Mouse (Mus musculus): ENCODE results near the gene Mrpl45. TPM values are rescaled to one million over a fixed set of nuclear protein-coding genes. Genes with fewer than 3 reads are reported as not detected.
A peak's percentile ranks its signal among the peaks of the same experiment; 100 is the strongest.
"Not testable (repeated sequence)": the region's sequence is repeated elsewhere in the genome, so short reads cannot be mapped to it uniquely, and the experiment has no call there.

Mrpl45 gene
- total RNA-seq (2017), result 10.2 and 11.3 TPM in 2 replicates

DNA sequence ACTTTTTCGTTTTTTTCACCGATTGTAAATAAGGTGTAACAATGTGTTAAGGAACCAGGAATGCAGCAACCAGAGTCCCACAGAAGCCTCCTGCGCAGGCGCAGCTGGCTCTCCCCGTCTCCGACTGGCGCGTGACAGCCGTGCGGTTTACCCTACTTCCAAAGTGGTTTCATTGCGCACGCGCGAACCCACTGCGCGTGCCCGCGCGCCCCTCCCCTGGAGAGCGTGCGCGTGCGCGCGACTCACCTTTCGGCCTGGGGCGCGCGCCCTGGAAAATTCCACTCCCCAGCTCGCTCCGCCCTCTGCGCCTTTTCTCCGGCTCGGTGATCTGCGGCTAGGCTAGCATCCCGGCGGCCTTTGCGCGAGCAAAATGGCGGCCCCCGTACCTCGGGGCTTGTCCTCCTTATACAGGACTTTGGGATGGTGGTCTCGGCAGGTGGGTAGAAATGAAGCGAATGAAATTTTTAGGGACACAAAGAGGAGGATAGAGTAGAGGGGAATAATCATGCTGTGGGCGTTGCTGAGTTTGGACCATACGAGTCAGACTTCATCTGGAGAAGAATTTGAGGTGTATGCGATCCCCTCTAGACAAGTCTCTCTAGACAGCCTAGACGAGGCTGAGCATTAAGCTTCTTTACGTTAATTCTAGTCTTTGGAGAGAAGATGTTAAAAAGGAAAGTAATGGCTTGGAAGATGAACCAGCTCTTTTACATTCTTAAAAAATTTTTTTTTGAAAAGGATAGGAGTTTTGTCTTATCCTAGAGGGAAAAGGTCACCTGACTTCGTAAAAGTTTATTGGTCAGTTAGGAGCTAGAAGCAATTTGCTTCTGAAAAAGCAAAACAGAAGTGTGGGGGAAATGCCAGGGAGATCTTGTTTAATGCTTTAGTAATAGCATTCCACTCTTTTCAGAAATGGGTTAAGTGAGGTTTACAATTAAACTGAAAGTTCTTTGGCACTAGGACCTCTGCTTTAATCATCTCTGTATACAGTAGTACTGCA, at the start of gene Mrpl45:
Mrpl45 (plus strand) TSS at position 213 of the 1,000 bp plus-strand sequence.
- ATAC-seq (ENCODE audit: extremely low read depth, insufficient number of reproducible peaks, low FRiP score, poor library complexity, severe bottlenecking), result peak; percentile 97

DNA sequence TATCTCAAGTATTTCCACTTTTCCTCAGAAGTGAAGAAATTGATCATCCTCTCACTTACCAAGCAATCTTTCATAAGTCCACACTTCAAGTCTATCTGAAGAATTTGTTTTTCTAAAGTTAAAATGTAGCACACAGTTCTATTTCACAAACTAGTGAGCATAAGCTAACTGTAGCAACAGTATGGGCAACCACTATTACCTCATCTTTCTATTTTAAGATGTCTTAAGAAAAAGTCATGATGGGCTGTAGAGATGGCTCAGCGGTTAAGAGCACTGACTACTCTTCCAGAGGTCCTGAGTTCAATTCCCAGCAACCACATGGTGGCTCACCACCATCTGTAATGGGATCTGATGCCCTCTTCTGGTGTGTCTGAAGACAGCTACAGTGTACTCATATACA, 49.0 kb upstream of the Mrpl45 start:
- not testable (repeated sequence) for ATAC-seq (ENCODE audit: extremely low read depth, insufficient number of reproducible peaks, low FRiP score, poor library complexity, severe bottlenecking)

DNA sequence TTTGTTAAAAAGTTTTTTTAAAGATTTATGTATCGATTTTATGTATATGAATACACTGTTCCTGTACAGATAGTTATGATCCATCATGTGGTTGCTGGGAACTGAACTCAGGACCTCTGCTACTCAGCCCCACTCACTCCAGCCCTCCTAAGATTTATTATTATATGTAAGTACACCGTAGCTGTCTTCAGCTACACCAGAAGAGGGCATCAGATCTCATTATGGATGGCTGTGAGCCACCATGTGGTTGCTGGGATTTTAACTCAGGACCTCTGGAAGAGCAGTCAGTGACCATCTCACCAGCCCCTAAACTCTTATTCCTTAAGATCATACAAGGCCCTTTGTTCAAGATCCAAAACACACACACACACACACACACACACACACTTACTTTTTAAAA, 45.5 kb upstream of the Mrpl45 start:
- not testable (repeated sequence) for ATAC-seq (ENCODE audit: extremely low read depth, insufficient number of reproducible peaks, low FRiP score, poor library complexity, severe bottlenecking)

DNA sequence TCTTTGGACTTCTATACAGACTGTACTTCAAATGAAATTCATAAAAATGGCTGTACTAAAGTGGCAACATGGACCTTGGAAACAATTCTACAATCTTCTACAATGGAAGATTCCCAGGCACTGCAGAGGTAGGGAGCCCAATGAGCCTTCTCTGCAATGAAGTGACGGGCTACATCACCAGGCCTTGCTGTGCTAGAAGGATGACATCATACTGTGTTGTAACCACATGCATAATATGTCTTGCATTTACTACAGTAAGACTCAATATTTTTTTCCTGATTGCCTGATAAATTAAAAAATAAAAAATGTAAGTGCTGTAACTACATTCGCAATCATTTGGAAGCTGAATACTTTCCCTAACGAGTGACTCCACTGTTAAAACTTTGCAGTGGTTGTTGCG, 42.7 kb upstream of the Mrpl45 start:
- no peak for ATAC-seq (ENCODE audit: extremely low read depth, insufficient number of reproducible peaks, low FRiP score, poor library complexity, severe bottlenecking)

DNA sequence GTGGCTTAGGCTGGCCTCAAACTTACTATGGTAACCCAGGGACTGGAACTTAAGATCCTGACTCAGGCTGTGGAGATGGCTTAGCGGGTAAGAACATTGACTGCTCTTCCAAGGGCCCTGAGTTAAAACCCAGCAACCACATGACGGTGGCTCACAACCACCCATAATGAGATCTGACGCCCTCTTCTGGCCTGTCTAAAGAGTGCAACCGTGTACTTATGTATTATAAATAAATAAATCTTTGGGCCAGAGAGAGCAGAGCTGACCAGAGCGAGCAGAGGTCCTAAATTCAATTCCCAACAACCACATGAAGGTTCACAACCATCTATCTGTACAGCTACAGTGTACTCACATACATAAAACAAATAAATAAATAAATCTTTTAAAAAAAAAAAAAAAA, 41.9 kb upstream of the Mrpl45 start:
- ATAC-seq (ENCODE audit: extremely low read depth, insufficient number of reproducible peaks, low FRiP score, poor library complexity, severe bottlenecking), result no peak

DNA sequence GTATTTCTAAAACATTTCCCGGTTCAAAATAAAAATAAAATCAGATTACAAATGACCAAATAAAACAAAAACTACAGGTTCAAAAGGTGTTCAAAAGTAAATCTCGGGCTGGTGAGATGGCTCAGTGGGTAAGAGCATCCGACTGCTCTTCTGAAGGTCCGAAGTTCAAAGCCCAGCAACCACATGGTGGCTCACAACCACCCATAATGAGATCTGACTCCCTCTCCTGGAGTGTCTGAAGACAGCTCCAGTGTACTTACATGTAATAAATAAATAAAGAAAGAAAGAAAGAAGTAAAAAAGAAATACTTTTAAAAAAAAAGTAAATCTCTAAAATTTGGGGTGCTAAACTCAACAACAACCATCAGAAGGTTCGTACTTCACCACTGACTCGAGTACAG, 40.6 kb upstream of the Mrpl45 start:
- not testable (repeated sequence) for ATAC-seq (ENCODE audit: extremely low read depth, insufficient number of reproducible peaks, low FRiP score, poor library complexity, severe bottlenecking)

DNA sequence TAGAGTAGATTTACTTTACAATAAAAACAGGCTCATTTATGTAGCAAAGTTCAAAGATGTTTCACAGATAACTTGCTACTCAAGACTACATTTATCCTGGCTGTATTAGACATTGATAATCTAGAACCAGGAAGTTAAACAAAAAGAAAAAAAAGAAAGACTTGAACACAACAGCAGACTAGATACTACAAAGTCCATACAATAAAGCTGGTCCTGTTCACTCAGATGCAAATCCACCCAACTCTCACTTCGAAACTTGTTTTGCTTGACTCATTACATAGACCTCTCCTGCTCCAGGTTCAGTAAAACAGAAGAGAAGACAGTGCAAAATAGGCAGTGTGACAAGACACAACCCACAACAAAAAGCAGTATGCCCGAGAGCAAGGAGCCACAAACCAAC, 40.2 kb upstream of the Mrpl45 start:
- no peak for ATAC-seq (ENCODE audit: extremely low read depth, insufficient number of reproducible peaks, low FRiP score, poor library complexity, severe bottlenecking)

DNA sequence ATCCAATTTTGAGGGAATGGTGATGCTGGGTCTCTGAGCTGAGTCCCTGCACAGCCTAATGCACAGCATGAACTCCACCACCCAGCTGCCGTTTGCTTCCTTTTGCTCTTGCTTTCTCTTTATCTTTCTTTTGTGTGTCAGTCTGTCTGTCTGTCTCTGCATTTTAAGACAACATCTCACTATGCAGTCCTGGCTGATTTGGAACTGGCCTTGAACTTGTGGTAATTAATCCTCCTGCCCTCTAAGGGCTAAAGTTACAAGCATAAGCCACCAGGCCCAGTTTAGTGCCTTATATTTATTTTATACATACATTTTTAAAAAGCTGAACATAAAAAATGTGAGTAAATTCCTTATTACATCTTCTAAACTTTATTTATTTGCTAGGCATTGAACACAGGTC, 39.5 kb upstream of the Mrpl45 start:
- ATAC-seq (ENCODE audit: extremely low read depth, insufficient number of reproducible peaks, low FRiP score, poor library complexity, severe bottlenecking), result no peak

DNA sequence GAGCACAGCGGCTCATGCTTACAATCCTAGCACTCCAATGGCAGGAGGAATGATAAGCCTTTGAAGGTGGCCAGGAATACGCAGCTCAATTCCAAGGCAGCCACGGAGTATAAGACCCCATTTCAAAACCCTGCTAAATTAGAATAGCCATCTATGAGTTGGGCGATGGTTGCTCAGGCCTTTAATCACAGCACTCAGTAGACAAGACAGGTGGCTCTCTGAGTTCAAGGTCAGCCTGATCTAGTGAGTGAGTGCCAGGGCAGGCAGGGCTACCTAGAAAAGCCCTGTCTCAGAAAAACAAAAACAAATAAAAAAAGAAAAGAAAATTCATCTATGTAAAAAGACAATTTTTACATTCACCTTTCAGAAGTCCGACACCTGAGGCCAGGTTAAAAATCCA, 38.4 kb upstream of the Mrpl45 start:
- ATAC-seq (ENCODE audit: extremely low read depth, insufficient number of reproducible peaks, low FRiP score, poor library complexity, severe bottlenecking), result no peak

DNA sequence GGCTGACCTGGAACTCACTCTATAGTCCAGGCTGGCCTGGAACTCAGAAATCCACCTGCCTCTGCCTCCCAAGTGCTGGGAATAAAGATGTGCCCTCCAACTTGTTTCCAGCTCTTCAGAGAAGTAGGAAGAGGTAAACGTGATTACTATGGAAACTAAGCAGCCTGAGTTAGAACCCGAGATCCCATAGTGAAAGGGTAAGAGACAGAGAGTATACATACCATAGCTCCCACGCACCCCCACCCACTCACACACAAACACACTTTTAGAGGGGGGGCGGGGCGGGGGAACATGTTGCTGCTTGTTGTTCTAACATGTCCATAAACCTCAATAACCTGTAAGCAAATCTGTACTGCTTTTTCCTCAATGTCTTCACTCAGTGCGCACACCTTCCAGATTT, 37.1 kb upstream of the Mrpl45 start:
- no peak for ATAC-seq (ENCODE audit: extremely low read depth, insufficient number of reproducible peaks, low FRiP score, poor library complexity, severe bottlenecking)

DNA sequence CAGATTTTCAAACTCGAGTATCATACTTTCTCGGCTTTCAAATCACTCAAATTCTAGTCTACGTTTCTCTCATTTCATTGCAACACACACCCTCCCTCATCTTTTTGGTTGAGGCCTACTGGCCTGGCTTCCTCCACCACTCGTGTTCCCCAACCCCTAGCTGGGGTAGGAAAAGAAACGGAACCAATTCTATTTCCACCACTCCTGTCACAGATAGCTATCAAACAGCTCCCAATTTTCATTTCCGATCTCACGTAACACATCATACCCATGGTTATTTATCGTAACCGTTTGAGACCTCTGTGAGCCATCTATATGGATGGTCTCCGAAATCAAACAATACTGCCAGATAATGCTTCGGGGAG, 36.5 kb upstream of the Mrpl45 start:
- no peak for ATAC-seq (ENCODE audit: extremely low read depth, insufficient number of reproducible peaks, low FRiP score, poor library complexity, severe bottlenecking)

DNA sequence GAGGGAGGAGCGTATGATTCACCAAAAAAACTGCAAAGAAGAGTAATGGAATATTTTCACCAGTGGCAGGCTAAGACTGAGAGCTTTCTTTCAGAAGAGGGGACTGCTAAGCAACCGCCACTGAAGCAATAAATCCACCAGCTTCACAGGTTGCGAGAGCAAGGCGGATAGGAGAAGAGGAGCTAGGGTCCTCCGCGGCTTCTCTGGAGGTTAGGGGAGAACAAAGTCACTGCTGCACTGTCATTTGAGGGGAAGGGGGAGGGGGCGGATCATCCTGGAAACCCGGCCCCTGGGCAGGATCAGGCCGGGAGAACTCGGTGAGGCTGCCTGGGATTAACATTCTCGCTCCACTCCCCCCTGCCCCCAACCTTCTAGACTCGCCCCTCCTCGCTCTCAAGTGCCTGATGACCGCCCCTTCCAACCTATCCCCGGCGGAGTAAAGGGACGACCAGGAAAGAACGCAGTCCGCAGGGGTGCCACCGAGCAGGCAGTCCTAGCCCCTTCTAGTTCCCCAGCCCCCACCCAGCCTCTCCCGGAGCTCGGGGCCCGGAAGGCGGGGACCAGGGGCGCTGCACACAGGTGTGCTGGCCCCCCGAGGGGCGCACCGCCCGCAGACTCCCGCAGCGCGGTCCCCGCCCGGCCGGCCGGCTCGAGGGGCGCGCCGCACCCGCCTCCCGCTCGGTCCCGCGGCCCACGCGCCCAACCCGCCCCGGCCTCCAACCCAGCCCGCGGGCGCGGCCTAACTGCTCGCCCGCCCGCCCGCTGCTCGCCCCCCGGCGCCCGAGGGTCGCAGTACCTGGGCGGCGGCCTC, 35.9 kb upstream of the Mrpl45 start:
- no peak for ATAC-seq (ENCODE audit: extremely low read depth, insufficient number of reproducible peaks, low FRiP score, poor library complexity, severe bottlenecking)

DNA sequence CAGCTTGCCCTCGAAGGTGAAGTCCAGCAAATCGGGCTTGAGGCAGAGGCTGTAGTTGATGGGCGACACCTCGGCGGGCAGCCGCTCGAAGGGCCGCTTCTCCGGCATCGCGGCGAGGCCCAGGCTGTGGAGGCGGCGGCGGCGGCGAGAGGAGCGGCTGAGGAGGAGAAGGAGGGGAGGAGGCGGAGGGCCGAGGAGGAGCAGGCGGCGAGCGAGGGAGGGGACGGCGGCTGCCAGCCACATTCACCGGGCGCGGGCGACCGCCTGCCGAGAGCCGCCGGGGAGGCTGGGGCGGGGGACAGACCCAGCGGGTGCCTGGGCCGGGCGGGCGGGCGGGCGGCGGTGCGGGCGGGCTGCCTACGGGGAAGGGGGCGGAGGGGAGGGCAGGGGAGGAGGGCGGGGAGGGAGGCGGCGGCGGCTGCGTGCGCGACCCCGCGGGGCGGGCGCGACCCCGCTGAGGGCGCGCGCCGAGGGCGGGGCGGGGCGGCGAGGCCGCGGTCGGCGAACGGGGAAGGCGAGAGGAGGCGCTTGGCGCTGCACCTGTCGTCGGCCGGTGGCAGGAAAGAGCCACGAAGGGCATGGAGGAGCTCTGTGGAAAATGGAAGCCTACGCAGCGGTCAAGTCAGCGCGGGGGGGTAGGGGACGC, 35.2 kb upstream of the Mrpl45 start, which contains the start of gene Npepps:
Npepps (minus strand) TSS at position 423 of the 646 bp plus-strand sequence.
- peak; percentile 65 for ATAC-seq (ENCODE audit: extremely low read depth, insufficient number of reproducible peaks, low FRiP score, poor library complexity, severe bottlenecking)

DNA sequence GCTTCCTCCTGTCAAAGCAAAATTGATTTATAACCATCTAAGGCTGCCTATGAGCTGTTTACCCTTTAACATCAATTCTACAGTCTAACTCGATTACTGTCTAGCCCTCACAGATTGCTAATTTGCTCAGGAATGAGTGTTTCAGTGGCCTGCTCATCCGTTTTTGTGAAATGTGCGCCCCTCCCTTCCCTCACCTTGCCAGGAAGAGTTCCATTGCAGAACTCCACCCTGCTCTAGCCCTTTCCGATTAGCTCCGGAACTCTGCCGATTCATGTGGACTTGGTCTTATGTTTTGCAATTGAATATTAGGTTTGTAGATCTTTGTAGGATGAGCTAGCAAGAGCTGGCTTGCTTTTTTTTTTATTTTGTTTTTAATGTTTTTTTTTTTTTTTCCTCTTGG, 33.3 kb upstream of the Mrpl45 start:
- no peak for ATAC-seq (ENCODE audit: extremely low read depth, insufficient number of reproducible peaks, low FRiP score, poor library complexity, severe bottlenecking)

DNA sequence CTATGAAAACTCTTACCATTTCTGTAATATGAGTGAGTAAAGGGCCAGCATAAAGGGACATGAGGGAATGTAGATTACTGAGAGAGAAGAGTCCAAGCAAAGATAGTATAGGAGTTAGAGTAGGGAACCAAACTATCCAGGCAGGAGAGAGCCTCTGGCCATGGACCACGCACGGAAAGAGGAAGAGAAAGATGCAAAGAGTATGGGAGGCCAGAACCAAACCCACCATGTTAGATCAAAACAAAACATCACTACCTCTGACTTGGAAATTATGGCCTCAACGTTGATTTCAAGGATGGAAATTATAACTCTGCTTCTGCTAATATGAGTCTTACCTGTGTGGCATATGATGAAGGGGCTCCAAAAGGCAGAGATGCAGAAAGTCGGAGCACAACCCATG, 30.7 kb upstream of the Mrpl45 start:
- no peak for ATAC-seq (ENCODE audit: extremely low read depth, insufficient number of reproducible peaks, low FRiP score, poor library complexity, severe bottlenecking)

DNA sequence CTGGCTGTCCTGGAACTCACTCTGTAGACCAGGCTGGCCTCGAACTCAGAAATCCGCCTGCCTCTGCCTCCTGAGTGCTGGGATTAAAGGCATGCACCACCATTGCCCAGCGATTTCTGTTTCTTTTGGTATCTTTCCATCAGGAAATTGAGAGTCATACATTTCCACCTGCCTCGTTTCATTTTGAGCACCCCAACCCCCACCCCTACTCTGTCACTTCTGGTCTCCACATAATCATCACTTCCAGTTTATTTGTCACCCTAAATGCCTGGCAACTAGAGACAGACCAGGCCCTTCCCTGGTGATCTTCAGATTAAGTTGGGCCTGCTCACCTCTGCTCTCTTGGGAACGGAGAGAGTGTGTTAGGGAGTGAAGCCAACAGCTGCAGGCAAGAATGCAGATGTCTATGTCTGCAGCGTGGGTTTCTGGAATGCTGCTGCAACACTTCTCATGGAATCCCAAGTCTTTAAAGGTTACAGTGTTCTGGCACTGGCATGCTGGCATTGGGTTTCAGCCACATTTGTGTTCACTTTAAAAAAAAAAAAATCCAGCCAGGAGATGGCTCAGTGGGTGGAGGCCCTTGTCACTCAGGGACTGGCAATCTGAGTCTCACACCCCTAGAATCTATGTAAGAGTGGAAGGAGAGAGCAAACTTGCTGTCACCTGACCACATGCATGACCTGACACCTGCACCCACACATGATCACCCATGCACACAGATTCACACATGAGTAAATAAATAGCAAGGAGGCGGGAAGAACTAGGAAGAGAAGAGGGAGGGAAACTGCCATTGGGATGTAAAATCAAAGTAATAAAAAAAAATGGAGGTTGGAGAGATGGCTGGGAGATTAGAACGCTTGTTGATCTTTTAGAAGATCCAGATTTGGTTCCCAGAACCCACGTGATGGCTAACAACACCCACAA, 29.4 kb upstream of the Mrpl45 start:
- no peak for ATAC-seq (ENCODE audit: extremely low read depth, insufficient number of reproducible peaks, low FRiP score, poor library complexity, severe bottlenecking)

DNA sequence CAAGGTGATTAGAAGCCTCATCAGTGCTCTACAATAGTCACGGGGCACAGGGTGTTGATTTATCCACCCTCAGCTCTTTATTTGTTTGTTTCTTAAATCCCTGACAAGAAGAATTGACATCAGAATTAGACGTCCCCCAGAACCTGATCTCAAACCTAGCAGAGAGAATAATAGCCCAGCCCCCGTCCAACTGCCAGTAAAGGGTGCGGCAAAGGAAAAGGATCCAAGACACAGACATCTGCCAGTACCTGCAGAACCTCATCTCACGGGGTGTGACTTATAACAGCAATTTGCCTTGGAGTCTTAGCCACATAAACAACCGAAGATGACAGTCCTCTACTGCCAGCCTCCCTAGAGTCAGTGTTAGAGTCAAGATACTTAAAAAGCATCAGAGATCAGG, 28.5 kb upstream of the Mrpl45 start:
- ATAC-seq (ENCODE audit: extremely low read depth, insufficient number of reproducible peaks, low FRiP score, poor library complexity, severe bottlenecking), result no peak

DNA sequence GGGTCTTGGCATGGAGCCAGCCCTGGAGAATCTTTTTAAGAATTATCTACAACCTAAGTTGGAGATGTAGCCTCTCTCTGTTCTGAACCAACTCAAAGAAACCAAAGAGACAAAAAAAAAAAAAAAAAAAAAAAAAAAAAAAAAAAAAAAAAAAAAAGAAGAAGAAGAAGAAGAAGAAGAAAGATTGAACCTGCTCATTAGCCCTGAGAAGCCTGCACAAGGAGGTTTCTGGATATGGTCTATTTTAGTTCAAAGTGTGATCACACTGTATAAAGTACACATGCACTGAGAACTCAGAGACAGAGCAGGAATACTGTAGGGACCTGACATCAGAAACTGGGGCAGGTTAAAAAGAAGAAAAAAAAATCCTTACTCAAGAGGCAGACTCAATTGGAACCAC, 27.9 kb upstream of the Mrpl45 start:
- ATAC-seq (ENCODE audit: extremely low read depth, insufficient number of reproducible peaks, low FRiP score, poor library complexity, severe bottlenecking), result no peak
